Mouse (Mus musculus) limb, embryonic 15.5 days (tissue): ENCODE results near the gene Cnst. TPM values are rescaled to one million over a fixed set of nuclear protein-coding genes. Genes with fewer than 3 reads are reported as not detected.
"Not testable (repeated sequence)": the region's sequence is repeated elsewhere in the genome, so short reads cannot be mapped to it uniquely, and the experiment has no call there.

Experiments
- ATAC-seq: fragments of 200-750 bp; cut with Nextera tagmentation; 2 replicates; pipeline ENCODE4 v1.8.0; 2017; ENCODE audit warnings: low read depth, moderate TSS enrichment; ENCODE audit not compliant: insufficient number of reproducible peaks, low FRiP score, low TSS enrichment
- H3K27ac ChIP-seq: fragments of 300-500 bp; sonication (generic); 2 replicates; pipeline ENCODE4 v1.5.1; 2015; ENCODE audit warnings: moderate library complexity, mild to moderate bottlenecking, inconsistent platforms
- H3K27me3 ChIP-seq: fragments of 300-500 bp; sonication (generic); 2 replicates; pipeline ENCODE4 v1.6.1; 2015; ENCODE audit warnings: inconsistent platforms
- H3K36me3 ChIP-seq: fragments of 300-500 bp; sonication (generic); 2 replicates; pipeline ENCODE4 v1.6.1; 2015; ENCODE audit warnings: inconsistent platforms
- H3K4me1 ChIP-seq: fragments of 300-500 bp; sonication (generic); 2 replicates; pipeline ENCODE4 v1.6.1; 2015; ENCODE audit warnings: inconsistent platforms
- H3K4me2 ChIP-seq: fragments of 300-500 bp; sonication (generic); 2 replicates; pipeline ENCODE4 v1.6.1; 2015; ENCODE audit warnings: mild to moderate bottlenecking, inconsistent platforms
- H3K4me3 ChIP-seq: fragments of 300-500 bp; sonication (generic); 2 replicates; pipeline ENCODE4 v1.5.1; 2015; ENCODE audit warnings: mild to moderate bottlenecking, inconsistent platforms
- H3K9ac ChIP-seq: fragments of 300-500 bp; sonication (generic); 2 replicates; pipeline ENCODE4 v1.6.1; 2015; ENCODE audit warnings: inconsistent platforms
- H3K9me3 ChIP-seq: fragments of 300-500 bp; sonication (generic); 2 replicates; pipeline ENCODE4 v1.6.1; 2016; ENCODE audit warnings: inconsistent platforms
- WGBS: fragments of 180-500 bp; shearing (Covaris S2); methylation state at CpG from one replicate; pipeline ENCODE4 v1.1.7; 2015; 5-methylcytosine and 5-hydroxymethylcytosine counted together
- polyA plus RNA-seq: library from polyadenylated mRNA; unstranded; fragments of >200 nt; fragmentation: Nextera tagmentation; extraction: Ambion mirVana; gene quantifications from 2 replicates; pipeline ENCODE4 v1.2.1, GENCODE M21; 2015

The Cnst gene
- polyA plus RNA-seq, result 15.0 and 16.5 TPM in 2 replicates

- peak; percentile 100 for ATAC-seq
- H3K9me3 ChIP-seq, H3K27me3 ChIP-seq, H3K36me3 ChIP-seq: not testable (repeated sequence)
- Histone ChIP-seq H3K4me2 (peak within 1 kb of the TSS; percentile 67), H3K4me3 (peak within 1 kb of the TSS; percentile 86), H3K4me1 (peaks cover 24% of the 10 kb centered on the region), H3K9ac (peak within 1 kb of the TSS; percentile 62), H3K27ac (peak within 1 kb of the TSS; percentile 94)
- under 1% methylated on average over 69 of the region's 69 CpGs for WGBS
Measured at GRCm38 (mm10) chr1:179545768-179546550, at the start of gene Cnst, which contains the start of gene Tfb2m. TSS of gene Cnst (plus strand) at chr1:179546370. TSS of gene Tfb2m (minus strand) at chr1:179546267.

GRCm38 (mm10) chr1:179499257-179499656 is 46.9 kb upstream of the Cnst start:
- no peaks in the 10 kb centered on the region for H3K4me1 ChIP-seq
- no peaks in the 10 kb centered on the region for H3K27me3 ChIP-seq
- H3K4me2 ChIP-seq, result no peak overlapping the region
- H3K36me3 ChIP-seq, result no peaks in the 10 kb centered on the region
- H3K27ac ChIP-seq, result no peak overlapping the region
- no peaks in the 10 kb centered on the region for H3K9me3 ChIP-seq
- no peak overlapping the region for H3K4me3 ChIP-seq
- no peak overlapping the region for H3K9ac ChIP-seq
- WGBS, result 65% methylated on average over 3 of the region's 3 CpGs
- ATAC-seq, result no peak

- Histone ChIP-seq H3K9ac (no peak overlapping the region), H3K4me2 (no peak overlapping the region), H3K4me1 (no peaks in the 10 kb centered on the region), H3K4me3 (no peak overlapping the region), H3K27me3 (no peaks in the 10 kb centered on the region), H3K9me3 (no peaks in the 10 kb centered on the region), H3K36me3 (no peaks in the 10 kb centered on the region), H3K27ac (no peak overlapping the region)
- WGBS, result 8% methylated on average over 3 of the region's 3 CpGs
- ATAC-seq, result no peak
Measured at GRCm38 (mm10) chr1:179502565-179502964, 43.6 kb upstream of the Cnst start.

GRCm38 (mm10) chr1:179506530-179507315 is 39.4 kb upstream of the Cnst start:
- H3K9ac ChIP-seq, result no peak overlapping the region
- ATAC-seq, result no peak
- H3K27ac ChIP-seq, result no peak overlapping the region
- no peaks in the 10 kb centered on the region for H3K4me1 ChIP-seq
- no peak overlapping the region for H3K4me2 ChIP-seq
- no peaks in the 10 kb centered on the region for H3K36me3 ChIP-seq
- H3K4me3 ChIP-seq, result no peak overlapping the region
- no peaks in the 10 kb centered on the region for H3K27me3 ChIP-seq
- WGBS, result 55% methylated on average over 9 of the region's 9 CpGs
- no peaks in the 10 kb centered on the region for H3K9me3 ChIP-seq

GRCm38 (mm10) chr1:179510546-179511340 is 35.4 kb upstream of the Cnst start:
- Histone ChIP-seq H3K4me2 (no peak overlapping the region), H3K9ac (no peak overlapping the region), H3K36me3 (no peaks in the 10 kb centered on the region), H3K27me3 (no peaks in the 10 kb centered on the region), H3K4me1 (no peaks in the 10 kb centered on the region), H3K27ac (no peak overlapping the region), H3K9me3 (no peaks in the 10 kb centered on the region), H3K4me3 (no peak overlapping the region)
- ATAC-seq, result no peak
- 86% methylated on average over 13 of the region's 13 CpGs for WGBS

GRCm38 (mm10) chr1:179511895-179512294 is 34.3 kb upstream of the Cnst start:
- 65% methylated on average over 7 of the region's 7 CpGs for WGBS
- ATAC-seq, result no peak
- no peak overlapping the region for H3K27ac ChIP-seq
- no peak overlapping the region for H3K4me3 ChIP-seq
- H3K9ac ChIP-seq, result no peak overlapping the region
- H3K4me1 ChIP-seq, result peaks cover 3% of the 10 kb centered on the region; the same call in 1 of the 2 replicates
- no peaks in the 10 kb centered on the region for H3K36me3 ChIP-seq
- H3K9me3 ChIP-seq, result no peaks in the 10 kb centered on the region
- no peaks in the 10 kb centered on the region for H3K27me3 ChIP-seq
- no peak overlapping the region for H3K4me2 ChIP-seq

GRCm38 (mm10) chr1:179516941-179517712 is 29.0 kb upstream of the Cnst start:
- H3K9ac ChIP-seq, result peak overlapping the region; percentile 48
- H3K27me3 ChIP-seq, result no peaks in the 10 kb centered on the region
- H3K36me3 ChIP-seq, result no peaks in the 10 kb centered on the region
- 1% methylated on average over 21 of the region's 21 CpGs for WGBS
- peak; percentile 62; the same call in 1 of the 2 replicates for ATAC-seq
- H3K4me2 ChIP-seq, result peak overlapping the region; percentile 92
- peak overlapping the region; percentile 63 for H3K4me3 ChIP-seq
- H3K4me1 ChIP-seq, result peaks cover 6% of the 10 kb centered on the region; the same call in 1 of the 2 replicates
- H3K9me3 ChIP-seq, result no peaks in the 10 kb centered on the region
- peak overlapping the region; percentile 47 for H3K27ac ChIP-seq

GRCm38 (mm10) chr1:179517713-179518465 is 28.3 kb upstream of the Cnst start, which contains the start of gene Smyd3:
TSS of gene Smyd3 (minus strand) at chr1:179518041.
- ATAC-seq, result peak; percentile 80; the same call in 1 of the 2 replicates
- H3K27ac ChIP-seq, result peak within 1 kb of the TSS; percentile 47
- 7% methylated on average over 39 of the region's 39 CpGs for WGBS

GRCm38 (mm10) chr1:179519901-179520300 is 26.3 kb upstream of the Cnst start:
- WGBS, result 74% methylated on average over 3 of the region's 3 CpGs
- Histone ChIP-seq H3K27me3 (no peaks in the 10 kb centered on the region), H3K9me3 (no peaks in the 10 kb centered on the region), H3K27ac (no peak overlapping the region), H3K9ac (no peak overlapping the region), H3K36me3 (no peaks in the 10 kb centered on the region), H3K4me1 (peaks cover 6% of the 10 kb centered on the region; the same call in 1 of the 2 replicates), H3K4me2 (no peak overlapping the region), H3K4me3 (no peak overlapping the region)
- ATAC-seq, result no peak

More at GRCm38 (mm10) chr1:179517713-179518465, 28.3 kb upstream of the Cnst start, which contains the start of gene Smyd3:
- H3K4me3 ChIP-seq, result peak within 1 kb of the TSS; percentile 63
- H3K36me3 ChIP-seq, result no peaks in the 10 kb centered on the region
- H3K27me3 ChIP-seq, result no peaks in the 10 kb centered on the region
- peaks cover 6% of the 10 kb centered on the region; the same call in 1 of the 2 replicates for H3K4me1 ChIP-seq
- no peaks in the 10 kb centered on the region for H3K9me3 ChIP-seq
- H3K9ac ChIP-seq, result peak within 1 kb of the TSS; percentile 48
- H3K4me2 ChIP-seq, result peak within 1 kb of the TSS; percentile 92

GRCm38 (mm10) chr1:179539054-179539453 is 7.1 kb upstream of the Cnst start:
- no peak overlapping the region for H3K4me3 ChIP-seq
- no peak overlapping the region for H3K9ac ChIP-seq
- H3K4me2 ChIP-seq, result no peak overlapping the region
- H3K36me3 ChIP-seq, result peaks cover 42% of the 10 kb centered on the region
- H3K27ac ChIP-seq, result no peak overlapping the region
- H3K9me3 ChIP-seq, result no peaks in the 10 kb centered on the region
- ATAC-seq, result no peak
- H3K4me1 ChIP-seq, result 0 out of 2 replicates have a peak, but pooled peaks cover under 1% of the 10 kb centered on the region
- WGBS, result 94% methylated on average over 3 of the region's 3 CpGs
- H3K27me3 ChIP-seq, result no peaks in the 10 kb centered on the region
